Mouse (Mus musculus): ENCODE data around the gene Hsd17b12. TPM values are rescaled to one million over a fixed set of nuclear protein-coding genes. Genes with fewer than 3 reads are reported as not detected.

Hsd17b12 gene
- polyA plus RNA-seq, 1 experiment from 2014 or later = 122 TPM

DNA sequence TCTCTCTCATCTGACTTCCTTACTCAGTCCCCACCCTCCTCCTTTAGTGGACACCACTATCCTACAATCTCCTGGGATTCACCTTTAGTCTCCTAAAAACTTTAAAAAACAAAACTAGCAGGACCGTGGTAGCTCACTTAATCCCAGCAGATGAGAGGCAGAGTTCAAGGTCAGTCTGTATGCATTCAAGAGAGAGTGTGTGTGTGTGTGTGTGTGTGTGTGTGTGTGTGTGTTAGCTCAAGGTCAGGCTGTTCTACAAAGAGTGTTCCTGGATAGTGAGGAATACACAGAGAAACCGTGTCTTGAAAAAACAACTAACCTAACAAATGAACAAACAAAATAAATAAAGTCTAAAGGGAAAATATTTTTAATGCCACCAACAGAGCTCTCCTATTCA lies 12.6 kb downstream of the Hsd17b12 start:
- Histone ChIP-seq H3K9me3 (no peaks in the 10 kb centered on the region), H3K27me3 (no peaks in the 10 kb centered on the region), H3K4me3 (no peak overlapping the region), H3K9ac (no peak overlapping the region), H3K4me1 (replicated peaks) (no peaks in the 10 kb centered on the region), H3K36me3 (no peaks in the 10 kb centered on the region), H3K27ac (replicated peaks) (no peak overlapping the region), H3K4me2 (no peak overlapping the region)
- no peak for ATAC-seq (ENCODE audit: low read depth)
- WGBS = 85% methylated on average over 2 of the region's 2 CpGs

DNA sequence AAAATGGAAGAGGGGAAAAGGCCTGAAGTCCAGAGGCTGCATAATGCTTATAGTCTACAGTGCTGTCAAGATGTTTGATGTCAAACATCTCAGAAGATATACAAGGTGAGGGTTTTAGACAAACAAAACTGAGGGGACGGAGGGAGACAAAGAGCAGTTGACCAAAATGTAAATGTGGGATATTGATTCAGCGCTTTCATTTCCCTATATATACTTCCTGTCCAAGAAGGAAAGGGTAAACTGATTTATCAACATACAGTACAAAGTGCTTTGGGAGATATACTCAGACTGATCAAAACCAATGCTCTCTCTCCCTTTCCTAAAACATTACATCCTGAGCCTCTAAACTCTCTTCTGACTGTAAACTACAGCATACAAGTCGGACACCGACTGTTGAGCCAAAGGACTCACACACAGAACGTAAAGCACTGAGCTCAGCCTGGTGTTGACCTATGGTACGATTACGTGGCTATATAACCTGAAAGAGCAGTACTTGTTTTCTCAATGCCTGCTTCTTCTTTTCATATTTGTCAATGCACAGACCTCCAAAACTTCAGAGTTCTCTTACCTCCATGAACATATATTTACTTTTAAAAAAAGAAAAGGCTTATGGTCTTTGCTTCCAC lies 13.1 kb downstream of the Hsd17b12 start:
- Histone ChIP-seq H3K4me2 (no peak overlapping the region), H3K9me3 (no peaks in the 10 kb centered on the region), H3K27me3 (no peaks in the 10 kb centered on the region), H3K4me3 (no peak overlapping the region), H3K4me1 (replicated peaks) (no peaks in the 10 kb centered on the region), H3K36me3 (no peaks in the 10 kb centered on the region), H3K9ac (no peak overlapping the region), H3K27ac (replicated peaks) (no peak overlapping the region)
- 87% methylated on average over 7 of the region's 7 CpGs for WGBS
- ATAC-seq (ENCODE audit: low read depth) = no peak

DNA sequence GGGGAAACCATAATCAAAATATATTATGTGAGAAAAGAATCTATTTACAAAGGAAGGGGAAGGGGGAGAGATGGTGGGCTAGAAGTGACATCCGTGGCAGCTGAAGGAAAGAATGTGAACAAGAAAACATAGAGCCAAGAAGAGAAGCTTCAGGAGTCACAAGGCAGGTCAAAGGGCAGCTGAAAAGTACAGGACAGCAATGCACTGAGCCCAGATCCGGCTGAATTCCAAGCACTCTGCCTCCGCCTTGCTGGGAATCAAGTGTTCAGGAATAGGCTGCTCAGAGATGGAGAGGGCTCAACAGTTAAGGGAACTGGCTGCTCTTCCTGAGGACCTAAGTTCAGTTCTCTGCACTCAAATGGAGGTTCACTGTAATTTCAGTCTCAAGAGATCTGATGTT lies 16.5 kb downstream of the Hsd17b12 start:
- 68% methylated on average over 3 of the region's 3 CpGs for WGBS
- ATAC-seq (ENCODE audit: low read depth) = no peak
- Histone ChIP-seq H3K27me3 (no peaks in the 10 kb centered on the region), H3K4me1 (replicated peaks) (no peaks in the 10 kb centered on the region), H3K4me2 (no peak overlapping the region), H3K9ac (no peak overlapping the region), H3K4me3 (no peak overlapping the region), H3K36me3 (no peaks in the 10 kb centered on the region), H3K27ac (replicated peaks) (no peak overlapping the region), H3K9me3 (no peaks in the 10 kb centered on the region)

DNA sequence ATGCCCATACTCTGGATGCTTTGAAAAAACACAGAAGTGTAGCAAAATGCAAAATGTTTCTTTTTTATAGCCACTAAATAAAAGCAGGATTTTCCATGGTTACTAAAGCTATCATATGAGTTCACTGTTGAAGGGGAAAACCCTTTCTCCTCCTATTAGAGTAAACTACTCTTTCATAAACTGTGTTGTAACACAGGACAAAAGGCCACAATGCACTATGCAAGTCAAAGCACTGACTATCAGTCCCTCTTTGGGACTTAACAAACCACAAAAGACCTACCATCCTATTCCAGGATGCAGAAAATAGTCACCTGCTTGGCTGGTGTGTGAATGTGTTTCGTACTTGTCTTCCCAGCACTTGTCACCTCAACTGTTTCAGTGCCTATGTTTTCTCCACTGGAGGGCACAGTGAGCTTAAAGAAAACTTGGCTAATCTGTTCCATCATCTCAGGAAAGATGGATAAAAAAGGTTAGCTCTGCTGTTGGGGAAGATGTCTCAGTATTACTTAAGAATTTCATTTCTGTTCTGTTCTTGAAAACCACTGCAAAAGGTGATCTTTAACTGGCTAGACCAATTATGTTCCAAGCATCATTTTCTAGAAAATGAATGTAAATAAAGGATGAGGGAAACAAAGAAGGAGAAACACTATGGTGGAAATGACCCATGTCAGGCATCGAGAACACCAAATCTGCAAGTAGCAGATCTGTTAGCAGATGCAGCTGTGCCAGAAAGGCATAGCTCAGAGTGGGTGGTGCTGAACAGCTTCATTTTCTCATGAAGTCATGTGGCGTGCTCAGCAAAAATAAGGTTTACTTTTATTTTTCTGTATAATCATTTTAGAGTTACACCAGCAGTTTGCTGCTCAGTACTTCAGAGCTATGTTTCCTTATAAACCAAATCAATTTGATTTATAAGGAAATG lies 19.0 kb downstream of the Hsd17b12 start:
- H3K9me3 ChIP-seq = no peaks in the 10 kb centered on the region
- no peak for ATAC-seq (ENCODE audit: low read depth)
- no peak overlapping the region for H3K4me2 ChIP-seq
- no peak overlapping the region for H3K27ac ChIP-seq (replicated peaks)
- H3K4me3 ChIP-seq = no peak overlapping the region
- no peaks in the 10 kb centered on the region for H3K36me3 ChIP-seq
- WGBS = 84% methylated on average over 3 of the region's 3 CpGs
- H3K4me1 ChIP-seq (replicated peaks) = no peaks in the 10 kb centered on the region
- no peak overlapping the region for H3K9ac ChIP-seq
- no peaks in the 10 kb centered on the region for H3K27me3 ChIP-seq

DNA sequence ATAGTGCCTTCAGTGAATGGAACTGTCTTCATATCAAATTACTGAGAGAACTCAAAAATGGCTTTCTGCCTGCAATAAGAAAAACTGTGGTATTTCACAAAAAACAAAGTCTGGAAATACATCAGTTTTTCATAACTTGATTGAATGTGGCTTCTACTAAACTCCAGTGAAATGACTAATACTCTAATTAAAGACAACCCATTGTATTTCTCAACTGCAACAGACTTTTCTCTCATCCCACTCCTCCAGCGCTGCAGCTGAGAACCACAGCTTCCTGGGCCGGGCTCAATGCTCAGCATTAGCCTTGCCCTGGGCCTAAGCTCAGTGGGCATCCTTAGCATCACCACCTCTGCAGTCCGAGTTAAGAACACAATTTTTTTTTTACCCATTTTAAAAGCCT lies 20.9 kb downstream of the Hsd17b12 start:
- Histone ChIP-seq H3K27ac (replicated peaks) (no peak overlapping the region), H3K4me1 (replicated peaks) (no peaks in the 10 kb centered on the region), H3K9me3 (no peaks in the 10 kb centered on the region), H3K27me3 (no peaks in the 10 kb centered on the region), H3K4me2 (no peak overlapping the region), H3K9ac (no peak overlapping the region), H3K4me3 (no peak overlapping the region), H3K36me3 (no peaks in the 10 kb centered on the region)
- 89% methylated on average over 3 of the region's 3 CpGs for WGBS
- no peak for ATAC-seq (ENCODE audit: low read depth)

DNA sequence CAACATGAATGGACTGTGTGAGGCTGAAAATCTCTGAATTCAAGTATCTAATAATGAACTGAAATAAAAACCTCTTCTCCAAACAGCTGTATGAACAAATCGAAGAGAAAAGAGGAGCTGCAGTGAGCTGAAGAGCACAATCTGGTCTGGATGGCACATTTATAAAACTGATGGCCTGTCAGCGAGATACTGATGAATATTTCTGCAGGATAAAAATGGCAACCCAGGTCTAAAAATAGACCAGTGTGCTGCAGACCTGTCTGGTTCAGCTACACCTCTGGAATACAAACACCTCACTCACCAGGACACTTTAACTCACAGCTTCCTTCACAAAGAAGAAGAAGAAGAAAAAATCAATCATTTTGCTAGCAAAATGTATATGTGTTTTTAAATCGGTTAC lies 29.3 kb downstream of the Hsd17b12 start:
- no peak for ATAC-seq (ENCODE audit: low read depth)
- WGBS = 79% methylated on average over 3 of the region's 3 CpGs
- H3K36me3 ChIP-seq = no peaks in the 10 kb centered on the region
- H3K9me3 ChIP-seq = no peaks in the 10 kb centered on the region
- H3K4me2 ChIP-seq = no peak overlapping the region
- H3K9ac ChIP-seq = no peak overlapping the region
- no peak overlapping the region for H3K4me3 ChIP-seq
- peak overlapping the region; percentile 59 for H3K27ac ChIP-seq (replicated peaks)
- H3K4me1 ChIP-seq (replicated peaks) = peaks cover 18% of the 10 kb centered on the region
- H3K27me3 ChIP-seq = no peaks in the 10 kb centered on the region

DNA sequence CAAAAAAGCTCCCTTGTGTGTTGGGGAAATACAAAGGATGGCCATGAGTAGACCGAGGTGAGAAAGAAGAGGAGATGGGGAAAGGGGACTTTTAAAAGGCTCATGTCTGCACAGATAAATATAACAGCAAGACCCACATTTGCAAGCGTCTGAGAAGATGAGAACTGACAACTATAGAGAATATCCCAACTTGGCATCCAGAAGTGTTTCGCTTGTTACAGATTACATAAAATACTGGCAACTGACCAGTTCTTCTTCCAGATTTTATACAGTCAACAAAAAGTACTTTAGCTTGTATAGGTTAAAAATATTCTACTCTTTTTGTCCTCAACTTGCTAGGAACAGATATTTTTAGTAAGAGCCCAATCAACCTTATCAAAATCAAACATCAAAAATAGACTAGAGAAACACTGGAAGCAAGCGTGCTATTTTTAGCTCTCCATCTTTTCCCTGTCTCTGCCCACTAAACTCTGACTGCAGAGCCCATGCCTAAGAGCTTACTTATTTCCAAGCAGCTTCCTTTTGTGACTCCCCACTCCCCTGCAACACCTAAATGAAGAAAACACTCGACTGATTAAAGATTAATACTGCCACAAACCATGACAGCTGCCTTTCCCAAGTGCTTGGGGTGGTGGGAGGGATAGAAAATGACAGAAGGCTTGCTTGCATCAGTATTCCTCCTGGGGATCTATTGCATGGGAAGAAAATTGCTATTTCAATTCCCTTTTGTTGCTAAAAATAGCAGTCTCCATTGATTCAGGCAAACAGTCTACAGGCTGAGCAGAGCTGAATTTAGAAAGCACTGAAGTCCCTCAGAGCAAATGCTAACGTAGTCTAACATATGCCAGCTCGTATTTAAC lies 35.4 kb downstream of the Hsd17b12 start:
- WGBS = 33% methylated on average over 7 of the region's 7 CpGs
- H3K36me3 ChIP-seq = no peaks in the 10 kb centered on the region
- peak overlapping the region; percentile 56 for H3K9ac ChIP-seq
- no peak overlapping the region for H3K4me3 ChIP-seq
- ATAC-seq (ENCODE audit: low read depth) = peak; percentile 81
- peak overlapping the region; percentile 91 for H3K27ac ChIP-seq (replicated peaks)
- H3K27me3 ChIP-seq = no peaks in the 10 kb centered on the region
- H3K4me2 ChIP-seq = peak overlapping the region; percentile 45
- no peaks in the 10 kb centered on the region for H3K9me3 ChIP-seq
- H3K4me1 ChIP-seq (replicated peaks) = peaks cover 31% of the 10 kb centered on the region

DNA sequence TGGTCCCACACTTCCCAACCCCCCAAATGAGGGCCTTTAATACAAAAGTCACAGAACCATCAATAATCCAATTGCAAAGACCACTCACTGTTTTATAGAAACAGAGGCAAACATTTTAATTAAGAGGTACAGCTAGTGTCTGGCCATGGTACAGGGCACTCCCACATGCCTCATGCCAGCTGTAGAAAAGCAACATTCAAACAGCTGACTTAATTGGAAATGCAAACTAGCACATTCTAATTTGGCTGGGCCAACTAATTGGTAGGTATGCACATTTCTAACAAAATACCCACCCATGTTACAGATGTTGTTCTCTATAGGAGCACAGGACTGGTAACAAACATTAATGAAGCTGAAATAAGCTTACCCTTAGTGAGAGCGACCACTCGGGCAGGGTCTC lies 54.0 kb downstream of the Hsd17b12 start:
- Histone ChIP-seq H3K9me3 (no peaks in the 10 kb centered on the region), H3K9ac (no peak overlapping the region), H3K4me3 (no peak overlapping the region), H3K27ac (replicated peaks) (no peak overlapping the region), H3K36me3 (0 out of 2 replicates have a peak, but pooled peaks cover 3% of the 10 kb centered on the region), H3K4me1 (replicated peaks) (peaks cover 7% of the 10 kb centered on the region), H3K27me3 (no peaks in the 10 kb centered on the region), H3K4me2 (no peak overlapping the region)
- WGBS = 86% methylated on average over 2 of the region's 2 CpGs
- ATAC-seq (ENCODE audit: low read depth) = no peak

DNA sequence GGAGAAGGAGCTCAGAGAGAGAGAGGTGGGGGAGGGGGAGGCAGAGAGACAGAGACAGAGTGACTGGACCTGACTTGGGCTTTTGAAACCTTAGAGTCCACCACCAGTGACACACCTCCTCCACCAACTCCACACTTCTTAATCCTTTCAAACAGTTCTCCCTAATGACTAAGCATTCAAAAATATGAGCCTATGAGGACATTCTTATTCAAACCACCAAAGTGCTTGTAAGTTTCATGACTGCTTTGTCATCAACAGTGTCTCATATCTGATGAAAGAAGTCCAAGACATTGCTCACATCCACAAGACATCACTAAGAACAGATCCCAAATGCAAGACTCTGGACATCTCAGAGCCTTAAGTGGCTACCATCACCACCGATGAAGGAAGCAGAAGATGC lies 67.9 kb downstream of the Hsd17b12 start:
- no peaks in the 10 kb centered on the region for H3K9me3 ChIP-seq
- ATAC-seq (ENCODE audit: low read depth) = no peak
- H3K4me3 ChIP-seq = no peak overlapping the region
- no peaks in the 10 kb centered on the region for H3K4me1 ChIP-seq (replicated peaks)
- H3K27ac ChIP-seq (replicated peaks) = no peak overlapping the region
- no peak overlapping the region for H3K4me2 ChIP-seq
- no peaks in the 10 kb centered on the region for H3K36me3 ChIP-seq
- no peaks in the 10 kb centered on the region for H3K27me3 ChIP-seq
- WGBS = 97% methylated on average over 1 of the region's 1 CpGs
- H3K9ac ChIP-seq = no peak overlapping the region

DNA sequence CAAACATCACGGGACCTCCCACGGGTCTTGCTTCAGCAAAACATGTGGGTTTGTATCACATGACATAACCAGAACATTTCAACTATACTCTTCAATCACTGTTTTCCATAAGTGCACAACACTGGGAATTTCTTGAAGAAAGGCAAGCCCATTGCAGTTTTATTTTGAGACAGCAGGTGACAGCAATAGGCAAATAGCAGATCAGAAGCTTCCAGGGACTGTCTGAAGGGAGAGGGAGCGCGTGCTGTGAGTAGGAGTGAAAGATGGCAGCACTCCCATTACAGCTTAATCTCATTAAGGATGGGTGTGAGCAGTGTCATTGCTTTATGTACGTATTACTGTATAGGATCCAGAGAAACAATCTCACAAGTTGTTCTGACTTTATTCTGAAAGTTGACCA lies 88.3 kb downstream of the Hsd17b12 start:
- WGBS = 88% methylated on average over 5 of the region's 5 CpGs
- Histone ChIP-seq H3K4me2 (no peak overlapping the region), H3K36me3 (no peaks in the 10 kb centered on the region), H3K4me3 (no peak overlapping the region), H3K9me3 (no peaks in the 10 kb centered on the region), H3K9ac (no peak overlapping the region), H3K27me3 (no peaks in the 10 kb centered on the region), H3K27ac (replicated peaks) (no peak overlapping the region), H3K4me1 (replicated peaks) (no peaks in the 10 kb centered on the region)
- no peak for ATAC-seq (ENCODE audit: low read depth)

DNA sequence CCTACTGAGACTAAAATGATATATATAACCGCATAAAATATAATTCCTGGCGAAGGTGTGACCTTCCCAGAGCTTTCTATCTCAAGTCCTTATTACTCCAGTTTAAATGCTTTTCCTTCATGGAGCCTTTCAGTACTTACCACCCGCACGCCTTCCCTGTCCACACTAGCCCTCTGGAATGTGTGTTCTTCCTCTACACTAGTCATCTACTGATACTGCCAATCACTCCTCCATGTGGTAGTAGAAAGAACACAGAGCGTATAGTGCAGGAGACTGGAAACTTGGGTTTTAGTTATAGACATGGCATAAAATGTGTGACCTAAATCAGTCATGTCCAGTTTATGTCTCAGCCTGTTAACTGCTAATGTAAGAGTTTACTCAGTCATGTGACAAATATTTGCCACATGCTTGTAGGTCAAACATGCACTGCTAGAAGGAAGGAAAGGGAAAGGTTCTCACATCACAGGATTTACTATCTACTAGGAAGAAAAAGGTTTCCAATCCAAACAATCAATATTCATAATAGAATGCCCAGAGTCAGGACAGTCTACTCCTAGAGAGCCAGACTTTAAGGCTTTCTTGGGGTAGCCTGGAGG lies 91.1 kb downstream of the Hsd17b12 start:
- H3K9me3 ChIP-seq = no peaks in the 10 kb centered on the region
- H3K4me1 ChIP-seq (replicated peaks) = no peaks in the 10 kb centered on the region
- H3K27me3 ChIP-seq = no peaks in the 10 kb centered on the region
- H3K4me2 ChIP-seq = no peak overlapping the region
- 94% methylated on average over 5 of the region's 5 CpGs for WGBS
- H3K9ac ChIP-seq = no peak overlapping the region
- H3K4me3 ChIP-seq = no peak overlapping the region
- no peak for ATAC-seq (ENCODE audit: low read depth)
- no peak overlapping the region for H3K27ac ChIP-seq (replicated peaks)
- H3K36me3 ChIP-seq = no peaks in the 10 kb centered on the region

DNA sequence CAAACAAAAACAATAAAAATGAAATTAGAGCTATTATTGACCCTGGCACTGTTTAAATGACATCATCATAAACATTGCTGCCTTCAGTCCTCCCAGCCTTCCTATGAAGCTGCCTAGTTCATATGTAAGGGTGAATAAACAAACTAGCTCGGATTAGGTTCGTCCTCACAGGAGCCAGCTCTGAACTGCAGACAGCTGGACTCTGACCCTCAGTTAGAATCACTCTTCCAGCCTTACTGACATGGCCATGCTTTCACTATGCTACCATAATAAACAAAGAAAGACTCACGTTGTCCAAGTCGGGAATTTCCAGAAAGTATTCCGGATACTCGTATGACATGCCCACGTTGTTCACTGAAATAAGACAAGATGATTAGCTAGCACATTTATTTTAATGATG lies 91.6 kb downstream of the Hsd17b12 start:
- H3K36me3 ChIP-seq = no peaks in the 10 kb centered on the region
- no peak overlapping the region for H3K4me2 ChIP-seq
- WGBS = 89% methylated on average over 7 of the region's 7 CpGs
- no peak for ATAC-seq (ENCODE audit: low read depth)
- H3K27ac ChIP-seq (replicated peaks) = no peak overlapping the region
- H3K4me1 ChIP-seq (replicated peaks) = no peaks in the 10 kb centered on the region
- H3K4me3 ChIP-seq = no peak overlapping the region
- no peaks in the 10 kb centered on the region for H3K9me3 ChIP-seq
- no peaks in the 10 kb centered on the region for H3K27me3 ChIP-seq
- H3K9ac ChIP-seq = no peak overlapping the region

Measured in neural tube, embryonic 13.5 days (tissue).